Mouse (Mus musculus) gastrocnemius, adult 2 months (tissue): ENCODE results near the gene Gm11555. TPM values are rescaled to one million over a fixed set of nuclear protein-coding genes. Genes with fewer than 3 reads are reported as not detected.
A peak's percentile ranks its signal among the peaks of the same experiment; 100 is the strongest.
"Not testable (repeated sequence)": the region's sequence is repeated elsewhere in the genome, so short reads cannot be mapped to it uniquely, and the experiment has no call there.

ENCODE experiments used
- DNase-seq: peaks from one replicate; pipeline ENCODE4 v3.0.0; 2022
- H3K27ac ChIP-seq: fragments of 200-600 bp; 2 replicates; pipeline ENCODE4 v1.8.1; 2022; ENCODE audit warnings: mild to moderate bottlenecking
- H3K4me3 ChIP-seq: fragments of 200-600 bp; 2 replicates; pipeline ENCODE4 v1.8.1; 2022; ENCODE audit warnings: mild to moderate bottlenecking, moderate library complexity
- CTCF ChIP-seq: fragments of 200-600 bp; IDR thresholded peaks from 2 replicates; pipeline ENCODE4 v1.8.1; 2022; ENCODE audit warnings: antibody characterized with exemption, mild to moderate bottlenecking, moderate library complexity
- intact Hi-C: fragments of 180-260 bp; cut with DNase I; formaldehyde crosslinking; loops from one replicate; pipeline ENCODE4 v1.15.1; 2025
- long read RNA-seq, 2 experiments: library from polyadenylated mRNA; stranded (forward); transcript quantifications; one replicate each; pipeline ENCODE4 v2.0.0; 2021
- total RNA-seq, 2 experiments: library from RNA; stranded (reverse); gene quantifications; 2 replicates each; pipeline ENCODE4 v1.2.3; 2021

The Gm11555 gene
- not detected for total RNA-seq
- long read RNA-seq, experiment 1, result 0 reads
- long read RNA-seq, experiment 2, result 0 reads

DNA sequence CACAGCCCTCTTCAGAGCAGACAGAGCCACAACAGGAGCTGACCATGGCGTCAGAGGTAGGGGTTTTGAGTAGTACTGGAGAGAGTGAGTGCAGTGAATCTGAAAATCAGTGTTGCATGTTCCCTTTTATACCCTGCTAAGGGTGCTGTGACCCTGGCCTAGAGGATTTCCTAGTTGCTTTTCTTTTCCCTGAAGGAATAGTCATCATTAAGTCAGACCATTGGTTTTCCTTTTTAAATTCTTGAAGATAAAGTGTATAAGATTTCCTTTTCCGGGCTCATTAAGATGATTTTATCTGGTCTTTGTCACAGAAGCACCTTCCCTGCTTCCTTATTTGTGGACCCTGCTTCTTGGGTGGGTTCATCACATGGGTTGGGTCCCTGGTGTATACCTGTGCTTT is at the start of gene Gm11555:
Gene Gm11555 (minus strand): TSS at position 101 of the 400 bp plus-strand sequence.
- no peak for TF ChIP-seq CTCF
- DNase-seq, result no peak
- no peak within 1 kb of the TSS for H3K27ac ChIP-seq
- no peak within 1 kb of the TSS for H3K4me3 ChIP-seq
- intact Hi-C loops, result no loop called here

DNA sequence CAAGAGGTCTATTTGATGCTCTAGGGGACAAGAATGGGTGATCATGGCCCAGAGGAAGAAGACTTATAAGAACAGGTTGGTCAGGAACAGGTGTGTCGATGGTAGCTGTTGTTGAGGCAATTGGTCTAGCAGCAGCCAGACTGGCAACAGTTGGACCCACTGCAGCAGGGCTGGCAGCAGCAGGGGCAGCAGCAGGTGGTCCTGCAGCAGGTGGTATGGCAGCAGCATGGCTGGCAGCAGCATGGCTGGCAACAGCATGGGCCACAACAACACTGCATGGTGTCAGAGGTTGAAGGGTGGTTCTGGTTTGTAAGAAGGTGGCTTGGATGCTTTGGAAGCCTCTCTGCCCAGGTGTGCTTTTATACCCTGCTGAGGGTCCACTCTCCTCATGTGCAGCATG is 40.4 kb upstream of the Gm11555 start, which contains the start of gene Gm14190:
Gene Gm14190 (minus strand): TSS at position 278 of the 400 bp plus-strand sequence.
- TF ChIP-seq CTCF, result no peak
- DNase-seq, result no peak
- intact Hi-C loops, result no loop called here
- H3K27ac ChIP-seq, result no peak within 1 kb of the TSS
- no peak within 1 kb of the TSS for H3K4me3 ChIP-seq

GRCm38 (mm10) chr11:99685235-99685634 is 35.2 kb upstream of the Gm11555 start:
- H3K4me3 ChIP-seq, H3K27ac ChIP-seq, DNase-seq: not testable (repeated sequence)
- intact Hi-C loops, result loop anchor here (2.0 kb wide), 1 partner anchor 40 kb away; no protein-coding TSS in a partner anchor

DNA sequence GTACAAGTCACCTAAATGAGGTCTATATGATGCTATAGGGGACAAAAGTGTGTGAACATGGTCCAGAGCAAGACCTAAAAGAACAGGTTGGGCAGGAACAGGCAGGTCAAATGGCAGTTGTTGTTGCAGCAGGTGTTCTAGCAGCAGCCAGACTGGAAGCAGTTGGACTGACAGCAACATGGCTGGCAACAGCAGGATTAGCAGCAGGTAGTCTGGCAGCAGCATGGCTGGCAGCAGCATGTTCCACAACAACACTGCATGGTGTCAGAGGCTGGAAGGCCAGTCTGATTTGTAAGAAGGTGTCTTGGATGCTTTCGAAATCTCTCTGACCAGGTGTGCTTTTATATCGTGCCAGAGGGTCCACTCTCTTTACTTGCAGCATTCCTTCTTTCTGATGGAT is 33.4 kb upstream of the Gm11555 start:
- no peak for DNase-seq
- Histone ChIP-seq H3K4me3 (no peak overlapping the region), H3K27ac (no peak overlapping the region)
- intact Hi-C loops, result no loop called here
- TF ChIP-seq CTCF, result no peak

GRCm38 (mm10) chr11:99665860-99666259 is 15.8 kb upstream of the Gm11555 start, which contains the start of gene Krtap4-6:
TSS of gene Krtap4-6 (minus strand) at chr11:99665960.
- Histone ChIP-seq H3K27ac (no peak within 1 kb of the TSS), H3K4me3 (no peak within 1 kb of the TSS)
- intact Hi-C loops, result no loop called here
- no peak for DNase-seq
- TF ChIP-seq CTCF, result no peak

DNA sequence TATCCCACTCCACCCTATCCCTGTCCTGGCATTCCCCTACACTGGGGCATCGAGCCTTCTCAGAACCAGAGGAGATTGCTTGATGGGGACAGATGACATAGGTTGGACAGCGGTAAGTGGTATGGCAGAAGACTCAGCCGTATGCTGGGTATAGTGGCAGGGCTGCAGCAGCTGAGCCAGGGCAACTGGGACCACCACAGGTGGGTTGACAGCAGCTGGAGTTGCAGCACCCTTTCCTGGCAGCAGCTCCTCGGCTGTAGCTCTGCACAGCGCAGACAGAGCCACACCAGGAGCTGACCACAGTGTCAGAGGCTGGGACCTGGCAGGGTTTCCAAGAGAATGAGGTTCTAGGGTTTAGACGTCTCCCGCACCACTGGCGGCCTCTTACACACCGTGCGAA is 12.8 kb upstream of the Gm11555 start:
- TF ChIP-seq CTCF, result no peak
- DNase-seq, result no peak
- H3K4me3 ChIP-seq, result no peak overlapping the region
- intact Hi-C loops, result no loop called here
- no peak overlapping the region for H3K27ac ChIP-seq

DNA sequence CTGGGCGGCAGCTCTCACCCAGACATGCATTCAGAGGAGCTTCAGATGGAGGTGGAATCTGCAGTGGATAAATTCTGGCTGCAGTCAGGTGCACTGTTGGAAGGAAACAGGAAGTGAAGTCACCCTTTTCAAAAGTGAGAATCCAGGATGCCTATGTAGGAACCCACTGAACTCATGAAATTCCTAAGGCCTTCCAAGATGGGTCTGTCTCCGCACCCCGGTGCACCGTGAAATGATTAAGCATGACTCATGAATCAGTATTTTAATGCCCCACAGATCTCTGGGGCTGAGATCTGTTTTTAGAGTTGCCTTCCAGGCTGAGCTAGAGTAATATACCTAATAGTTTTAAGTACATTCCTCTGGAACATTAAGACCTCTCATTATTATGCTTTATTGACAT is 9.2 kb upstream of the Gm11555 start:
- no peak for TF ChIP-seq CTCF
- H3K4me3 ChIP-seq, result no peak overlapping the region
- H3K27ac ChIP-seq, result no peak overlapping the region
- no peak for DNase-seq
- intact Hi-C loops, result no loop called here

DNA sequence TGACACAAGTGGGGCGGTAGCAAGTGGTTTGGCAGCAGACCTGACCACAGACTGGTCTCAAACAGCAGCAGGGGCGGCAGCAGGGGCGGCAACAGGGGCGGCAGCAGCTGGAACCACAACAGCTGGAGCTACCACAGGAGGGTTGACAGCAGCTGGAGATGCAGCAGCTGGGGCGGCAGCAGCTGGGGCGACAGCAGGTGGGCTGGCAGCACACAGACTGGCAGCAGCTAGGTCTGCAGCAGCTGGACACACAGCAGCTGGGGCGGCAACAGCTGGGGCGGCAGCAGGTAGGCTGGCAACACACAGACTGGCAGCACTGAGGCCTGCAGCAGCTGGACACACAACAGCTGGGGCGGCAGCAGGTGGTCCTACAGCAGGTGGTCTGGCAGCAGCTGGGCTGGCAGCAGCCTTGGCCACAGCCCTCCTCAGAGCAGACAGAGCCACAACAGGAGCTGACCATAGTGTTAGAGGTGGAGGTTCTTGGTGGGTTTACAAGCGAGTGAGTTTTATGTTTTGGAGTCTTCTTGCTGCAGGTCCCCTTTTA is 8.5 kb upstream of the Gm11555 start, which contains the start of gene Gm11563:
Gene Gm11563 (minus strand): TSS at position 494 of the 544 bp plus-strand sequence.
- DNase-seq, H3K27ac ChIP-seq, intact Hi-C loops, H3K4me3 ChIP-seq: not testable (repeated sequence)

GRCm38 (mm10) chr11:99657051-99657450 is 7.0 kb upstream of the Gm11555 start:
- no peak for DNase-seq
- TF ChIP-seq CTCF, result no peak
- H3K27ac ChIP-seq, result no peak overlapping the region
- H3K4me3 ChIP-seq, result no peak overlapping the region
- intact Hi-C loops, result no loop called here

DNA sequence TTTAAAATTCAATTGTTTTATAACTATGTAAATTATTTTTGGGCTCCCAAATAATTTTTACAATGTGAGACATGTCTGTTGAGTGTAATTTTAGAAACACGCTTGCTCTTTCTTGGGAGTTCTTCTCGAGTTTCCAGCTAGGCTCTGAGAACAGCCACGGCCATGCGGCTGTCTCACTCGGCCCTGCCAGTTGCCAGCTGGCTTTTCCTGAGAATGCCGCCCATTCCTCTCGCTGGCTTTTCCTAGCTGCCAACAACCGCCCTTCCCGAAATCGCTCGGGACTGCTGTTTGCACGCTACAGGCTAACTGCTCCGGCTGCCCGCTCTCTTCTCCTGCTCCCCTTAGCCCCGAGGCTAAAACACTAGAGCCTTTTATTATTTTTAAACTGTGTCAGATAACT is 3.6 kb downstream of the Gm11555 start:
- intact Hi-C loops, result no loop called here
- no peak for TF ChIP-seq CTCF
- H3K4me3 ChIP-seq, result no peak overlapping the region; the same call in 1 of the 2 replicates
- no peak overlapping the region for H3K27ac ChIP-seq
- DNase-seq, result peak; percentile 19

- no peak for TF ChIP-seq CTCF
- no peak overlapping the region for H3K4me3 ChIP-seq
- no peak for DNase-seq
- intact Hi-C loops, result no loop called here
- H3K27ac ChIP-seq, result no peak overlapping the region
Observed at GRCm38 (mm10) chr11:99644351-99644750, 5.7 kb downstream of the Gm11555 start.

DNA sequence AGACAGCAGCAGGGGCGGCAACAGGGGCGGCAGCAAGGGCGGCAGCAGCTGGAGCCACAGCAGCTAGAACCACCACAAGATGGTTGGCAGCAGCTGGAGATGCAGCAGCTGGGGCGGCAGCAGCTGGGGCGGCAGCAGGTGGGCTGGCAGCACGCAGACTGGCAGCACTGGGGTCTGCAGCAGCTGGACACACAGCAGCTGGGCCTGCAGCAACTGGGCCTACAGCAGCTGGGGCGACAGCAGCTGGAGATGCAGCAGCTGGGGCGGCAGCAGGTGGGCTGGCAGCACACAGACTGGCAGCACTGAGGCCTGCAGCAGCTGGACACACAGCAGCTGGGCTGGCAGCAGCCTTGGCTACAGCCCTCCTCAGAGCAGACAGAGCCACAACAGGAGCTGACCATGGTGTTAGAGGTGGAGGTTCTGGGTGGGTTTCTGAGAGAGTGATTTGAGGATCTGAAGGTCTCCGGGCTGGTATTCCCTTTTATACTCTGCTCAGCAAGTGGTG is 6.3 kb downstream of the Gm11555 start, which contains the start of gene Krtap4-7:
Gene Krtap4-7 (minus strand): TSS at position 455 of the 505 bp plus-strand sequence.
- intact Hi-C loops, H3K27ac ChIP-seq, H3K4me3 ChIP-seq, DNase-seq: not testable (repeated sequence)

DNA sequence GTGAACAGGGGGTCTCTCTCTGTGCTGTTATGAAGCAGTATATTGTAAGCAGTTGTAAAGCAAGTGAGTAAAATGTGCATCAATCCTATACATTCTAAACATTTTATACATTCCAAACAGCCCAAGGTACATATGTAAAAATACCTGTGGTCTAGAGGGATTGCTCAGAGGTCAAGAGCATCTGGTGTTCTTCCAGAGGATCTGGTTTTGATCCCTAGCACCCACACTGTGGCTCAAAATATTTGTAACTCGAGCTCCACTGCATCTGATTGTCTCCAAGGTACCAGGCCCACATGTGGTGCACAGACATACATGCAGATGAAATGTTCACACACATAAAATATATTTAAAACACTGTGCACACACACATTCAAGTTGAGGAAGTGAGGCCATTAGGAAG is 9.1 kb downstream of the Gm11555 start:
- no peak overlapping the region for H3K27ac ChIP-seq
- no peak for DNase-seq
- no peak for TF ChIP-seq CTCF
- H3K4me3 ChIP-seq, result no peak overlapping the region
- intact Hi-C loops, result no loop called here

GRCm38 (mm10) chr11:99637086-99637485 is 12.9 kb downstream of the Gm11555 start:
- intact Hi-C loops, result no loop called here
- TF ChIP-seq CTCF, result no peak
- no peak for DNase-seq
- Histone ChIP-seq H3K27ac (no peak overlapping the region), H3K4me3 (no peak overlapping the region)
